Mouse (Mus musculus): ENCODE results near the gene Nebl.

Gene Nebl

DNA sequence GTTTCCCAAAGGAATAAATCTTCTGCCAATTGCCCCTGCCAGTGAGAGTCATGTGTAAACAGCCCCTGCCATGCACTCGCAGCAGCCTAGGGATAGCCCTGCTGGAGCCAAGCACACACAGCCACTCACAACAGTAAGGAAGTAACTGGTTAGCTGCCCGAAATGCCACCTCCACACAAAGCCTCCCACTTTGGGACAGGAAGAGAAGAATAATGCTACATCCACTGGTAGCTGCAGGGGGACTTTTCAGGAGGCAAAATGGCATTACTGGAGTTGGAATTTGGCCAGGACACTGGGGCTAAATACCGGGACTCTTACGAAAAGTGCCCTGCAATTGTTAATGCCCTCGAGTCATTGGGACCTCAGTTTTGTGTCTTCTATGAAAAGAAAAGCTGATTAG lies 92.6 kb downstream of the Nebl start:
- DNase-seq (ENCODE audit: low spot score in 2 of 2) = no peak

GRCm38 (mm10) chr2:17623931-17624330 lies 107.3 kb downstream of the Nebl start:
- peak; percentile 31 to 39 for DNase-seq (ENCODE audit: low spot score in 2 of 2)

DNA sequence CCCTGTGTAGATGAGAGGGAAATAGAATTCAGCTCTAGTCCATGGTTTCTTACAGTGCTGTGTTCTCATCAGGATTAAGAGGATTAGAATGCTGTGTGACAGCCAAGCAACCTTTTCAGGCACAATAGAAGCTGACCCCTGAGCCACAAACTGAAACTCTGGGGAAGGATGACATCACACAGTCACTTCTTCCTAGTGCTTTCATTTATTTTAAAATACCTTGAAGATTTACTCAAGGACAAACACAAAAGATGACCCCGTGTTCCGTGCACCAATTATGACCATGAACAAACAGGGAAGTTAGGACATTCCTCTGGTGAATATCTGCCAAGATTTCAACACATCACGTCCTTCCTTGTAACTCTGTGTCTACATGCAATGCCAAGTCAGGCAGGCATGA lies 121.0 kb downstream of the Nebl start:
- DNase-seq (ENCODE audit: low spot score in 2 of 2) = no peak

GRCm38 (mm10) chr2:17603573-17603972 lies 127.7 kb downstream of the Nebl start:
- no peak for DNase-seq (ENCODE audit: low spot score in 2 of 2)

GRCm38 (mm10) chr2:17600652-17601051 lies 130.6 kb downstream of the Nebl start:
- DNase-seq (ENCODE audit: low spot score in 2 of 2) = no peak

GRCm38 (mm10) chr2:17599860-17600259 lies 131.4 kb downstream of the Nebl start:
- no peak for DNase-seq (ENCODE audit: low spot score in 2 of 2)

DNA sequence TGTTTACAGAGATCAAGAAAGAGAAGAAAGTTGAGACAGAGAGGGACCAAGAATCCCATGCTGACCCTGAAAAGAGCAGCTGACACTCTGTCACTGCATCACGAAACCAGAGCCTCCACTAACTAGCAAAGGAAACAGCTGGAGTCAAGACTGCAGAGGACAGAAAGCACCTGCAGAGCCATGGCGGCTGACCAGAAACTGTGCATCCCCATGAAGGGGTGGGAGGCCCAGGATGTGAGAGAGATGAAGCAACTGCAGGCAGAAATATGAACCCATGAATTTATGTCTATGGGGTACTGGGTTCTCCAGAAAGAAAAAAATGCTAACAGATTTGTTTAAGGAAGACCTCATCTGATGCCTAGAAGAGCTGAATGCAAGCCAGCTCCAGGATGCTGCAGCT lies 133.3 kb downstream of the Nebl start:
- no peak for DNase-seq (ENCODE audit: low spot score in 2 of 2)

GRCm38 (mm10) chr2:17589669-17590068 lies 141.6 kb downstream of the Nebl start:
- DNase-seq (ENCODE audit: low spot score in 2 of 2) = no peak

GRCm38 (mm10) chr2:17585329-17585992 lies 145.8 kb downstream of the Nebl start:
- DNase-seq (ENCODE audit: low spot score in 2 of 2) = peak in 1 of 2 experiments; percentile 4

GRCm38 (mm10) chr2:17575648-17576047 lies 155.6 kb downstream of the Nebl start:
- DNase-seq (ENCODE audit: low spot score in 2 of 2) = no peak

GRCm38 (mm10) chr2:17571716-17572115 lies 159.5 kb downstream of the Nebl start:
- DNase-seq (ENCODE audit: low spot score in 2 of 2) = no peak

- no peak for DNase-seq (ENCODE audit: low spot score in 2 of 2)
These were observed 172.1 kb downstream of the Nebl start for GRCm38 (mm10) chr2:17558889-17559742.

DNA sequence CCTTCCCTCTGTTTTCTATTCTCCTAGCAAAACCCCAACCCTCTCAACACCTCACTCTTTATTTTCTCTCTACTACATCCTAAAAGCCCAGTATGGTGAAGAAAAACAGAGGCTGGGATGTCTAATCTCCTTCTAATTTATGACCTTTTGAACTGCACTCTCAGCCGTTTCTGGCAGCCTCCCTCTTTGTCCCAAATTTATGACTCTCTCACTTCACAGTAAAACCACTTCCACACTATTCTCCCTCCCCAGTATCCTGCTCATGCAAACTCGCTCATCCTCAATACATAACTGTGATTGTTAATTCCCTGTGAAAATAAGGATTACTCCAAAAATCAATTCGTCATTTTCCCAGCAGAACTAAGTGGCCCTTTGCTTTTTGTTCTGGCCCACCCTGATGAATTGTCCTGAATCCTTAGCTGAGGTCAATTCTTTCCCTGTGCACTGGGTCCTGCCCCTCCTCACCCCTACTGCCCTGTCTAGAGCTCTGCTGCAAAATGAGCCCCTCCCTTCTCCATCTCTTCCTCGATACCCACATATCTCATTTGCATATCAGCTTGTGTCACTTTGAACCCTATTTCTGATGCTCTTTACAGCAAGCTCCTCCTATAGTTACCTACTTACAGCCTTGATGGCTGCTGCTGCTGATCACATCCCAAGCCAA lies 181.2 kb downstream of the Nebl start:
- DNase-seq (ENCODE audit: low spot score in 2 of 2) = no peak

GRCm38 (mm10) chr2:17546354-17546948 lies 184.8 kb downstream of the Nebl start:
- DNase-seq (ENCODE audit: low spot score in 2 of 2) = no peak

DNA sequence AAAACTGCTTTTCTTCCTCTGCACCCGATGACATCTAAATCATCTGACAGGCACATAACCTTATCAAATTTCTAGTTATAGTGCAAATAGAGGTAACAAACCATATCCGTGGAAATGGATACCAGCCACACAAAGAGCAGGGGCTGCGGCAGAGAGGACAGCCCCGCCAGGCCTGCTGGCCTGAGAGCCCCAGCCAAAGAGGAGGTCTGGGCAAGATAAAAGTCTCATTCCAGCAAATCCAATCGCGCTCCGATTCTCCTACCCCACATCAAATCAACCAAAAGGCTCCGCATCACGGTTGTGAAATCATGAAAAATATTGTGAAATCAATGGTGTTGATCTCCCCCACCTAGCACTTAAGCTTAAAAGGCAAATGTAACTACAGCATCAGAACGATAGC lies 191.5 kb downstream of the Nebl start:
- no peak for DNase-seq (ENCODE audit: low spot score in 2 of 2)

DNA sequence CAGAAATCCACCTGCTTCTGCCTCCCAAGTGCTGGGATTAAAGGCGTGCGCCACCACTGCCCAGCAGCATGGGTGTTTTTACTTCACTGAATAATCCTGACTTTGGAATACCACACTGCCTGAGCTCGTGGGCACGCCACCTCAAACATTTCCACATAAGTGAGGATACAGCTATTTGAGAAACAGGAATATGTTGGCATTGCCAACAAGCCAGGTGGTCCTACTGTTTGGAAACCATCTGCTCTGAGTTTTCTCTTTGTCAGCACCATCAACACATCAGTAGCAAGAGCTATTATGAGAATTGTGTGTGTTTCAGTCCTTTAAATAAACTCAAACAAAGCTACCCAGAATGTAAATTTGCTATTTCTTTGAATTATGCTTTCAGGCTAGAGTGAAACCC lies 192.8 kb downstream of the Nebl start:
- DNase-seq (ENCODE audit: low spot score in 2 of 2) = no peak

DNA sequence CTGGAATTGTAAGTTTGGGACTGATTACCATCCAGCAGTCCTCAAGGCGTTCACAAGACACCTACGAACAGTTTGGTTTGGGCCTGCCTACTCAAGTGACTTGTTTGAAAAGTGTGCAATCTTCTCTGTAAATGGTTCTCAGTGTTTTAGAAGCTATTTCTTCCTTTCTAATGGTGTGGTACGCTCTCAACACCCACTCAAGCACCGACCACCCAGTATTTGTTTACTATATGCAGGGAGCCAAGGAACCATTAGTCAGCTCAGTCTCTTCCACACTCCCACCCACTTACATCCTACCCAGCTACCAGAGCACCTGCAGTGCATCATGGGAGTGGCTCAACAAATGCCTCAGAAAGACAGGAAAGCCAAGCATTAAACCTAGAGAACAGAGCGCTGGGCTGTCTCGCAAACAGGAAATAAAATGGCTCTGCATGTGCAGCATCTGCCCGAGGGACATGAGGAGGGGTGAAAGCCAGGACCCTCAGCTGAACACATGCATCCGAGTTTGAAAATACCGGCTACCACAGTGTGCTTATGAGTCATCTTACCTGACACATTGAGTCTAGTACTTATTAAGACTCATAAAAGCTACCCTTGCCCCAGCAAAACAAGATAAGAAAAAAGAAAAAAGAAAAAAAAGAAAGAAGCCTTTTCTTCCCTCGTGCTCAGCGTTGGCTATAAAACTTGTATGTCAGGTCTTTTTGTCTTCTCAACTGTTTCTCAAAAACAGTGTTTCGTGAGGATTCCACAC lies 199.7 kb downstream of the Nebl start:
- no peak for DNase-seq (ENCODE audit: low spot score in 2 of 2)

DNA sequence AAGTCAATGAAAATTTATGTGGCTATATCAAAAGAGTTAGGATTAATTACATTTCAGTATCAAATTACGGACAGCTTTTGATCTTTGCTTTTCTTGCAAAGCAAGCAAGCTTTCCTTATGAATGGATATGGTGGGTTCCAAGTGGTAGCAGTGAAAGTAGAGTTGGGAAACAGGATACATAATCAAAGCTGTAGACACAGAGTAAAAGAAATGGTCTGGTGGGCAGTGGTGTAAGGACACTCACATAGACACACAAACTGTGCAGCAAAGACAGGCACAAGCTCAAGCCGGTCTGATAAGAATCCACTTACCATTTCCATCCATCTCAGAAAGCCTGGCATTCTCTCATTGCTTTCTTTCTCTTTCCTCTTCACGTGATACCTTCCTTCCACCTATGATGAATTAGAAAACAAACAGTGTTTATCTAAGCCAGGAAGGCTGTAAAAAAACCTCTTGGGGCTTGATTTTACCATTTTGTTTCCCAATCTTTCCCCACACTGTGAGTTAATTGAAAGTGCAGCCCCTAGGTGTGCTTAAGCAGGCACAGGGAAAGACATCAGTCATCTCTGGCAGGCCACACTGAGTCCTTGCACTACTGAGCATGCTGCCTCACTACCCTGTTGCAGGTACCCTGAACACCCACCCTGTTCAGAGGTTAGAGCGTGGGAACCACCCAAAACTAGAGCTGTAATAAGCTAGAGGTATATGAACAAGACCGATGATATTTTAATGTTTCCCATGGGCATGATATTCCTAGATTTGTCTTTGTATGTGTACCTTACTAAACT lies 205.3 kb downstream of the Nebl start:
- no peak for DNase-seq (ENCODE audit: low spot score in 2 of 2)

DNA sequence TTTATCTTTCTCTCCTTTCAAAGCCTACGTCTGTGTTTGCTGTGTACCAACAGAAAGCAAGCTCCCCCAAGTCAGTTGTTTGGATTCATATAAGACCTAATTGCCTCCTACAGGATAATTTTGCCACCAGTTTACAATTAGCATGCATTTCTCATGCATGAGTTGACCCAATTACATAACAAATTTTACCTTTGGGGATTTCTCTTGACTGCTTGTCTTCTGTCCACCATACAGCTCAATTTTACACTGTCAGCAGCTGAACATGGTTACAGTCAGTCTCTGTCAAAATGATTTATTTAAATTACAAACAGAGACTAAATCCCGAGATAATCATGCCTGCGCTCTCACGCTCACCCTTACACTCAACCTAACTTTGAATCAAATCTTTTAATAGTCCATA lies 206.1 kb downstream of the Nebl start:
- DNase-seq (ENCODE audit: low spot score in 2 of 2) = no peak

GRCm38 (mm10) chr2:17524205-17524978 lies 206.9 kb downstream of the Nebl start:
- peak in 1 of 2 experiments; percentile 3 for DNase-seq (ENCODE audit: low spot score in 2 of 2)
